Mouse (Mus musculus) small intestine, adult 10 weeks (tissue): ENCODE data around the gene Gm14632. TPM values are rescaled to one million over a fixed set of nuclear protein-coding genes. Genes with fewer than 3 reads are reported as not detected.

Source experiments
- polyA plus RNA-seq: library from polyadenylated mRNA; stranded (reverse); fragments of 350-450 nt; fragmentation: Illumina TruSeq; extraction: RNeasy Lipid Tissue Mini Kit (QIAGEN cat#74804); gene quantifications from one replicate; pipeline ENCODE4 v1.2.3, GENCODE M21; 2014; ENCODE audit warnings: low replicate concordance

Gm14632 gene
- polyA plus RNA-seq = not detected

DNA sequence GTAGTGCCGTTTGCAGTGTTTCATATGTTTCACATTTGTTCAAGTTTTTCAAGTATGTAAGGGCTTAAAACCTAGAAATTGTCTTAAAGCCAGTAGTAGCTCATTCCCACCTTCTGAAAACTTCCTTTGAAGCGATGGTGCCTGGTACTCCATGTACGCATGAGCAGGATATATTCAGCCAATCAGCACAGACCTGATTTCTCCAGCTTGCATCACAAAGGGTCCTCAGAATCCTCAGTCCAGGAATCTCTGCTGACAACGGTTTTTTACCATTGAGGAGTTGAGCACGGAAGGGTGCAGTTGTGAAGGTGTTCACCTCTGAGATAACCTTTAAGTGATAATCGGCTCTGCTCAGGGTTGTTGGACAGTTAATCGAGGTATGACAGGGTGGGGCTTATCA is at the start of gene Gm14632:
Gm14632 (plus strand) TSS at position 301 of the 400 bp plus-strand sequence.

